Mouse (Mus musculus) kidney, adult 2 months (tissue): ENCODE results near the gene Cdh23.

Source experiments
- CTCF ChIP-seq: fragments of 200-500 bp; conservative IDR thresholded peaks from 2 replicates; pipeline ENCODE4 v1.5.1; 2011; ENCODE audit warnings: low read depth, mild to moderate bottlenecking, control low read depth, low read length, moderate library complexity, mixed read lengths; ENCODE audit not compliant: insufficient read depth, insufficient read length
- POLR2A ChIP-seq: fragments of 200-500 bp; IDR thresholded peaks from one replicate; pipeline ENCODE4 v1.6.1; 2011; ENCODE audit warnings: low read depth, low read length, control low read depth

GRCm38 (mm10) chr10:60380229-60380628 lies 316.1 kb downstream of the Cdh23 start:
- TF ChIP-seq CTCF (no peak), POLR2A (no peak)
